Mouse (Mus musculus): Measurements from ENCODE around the gene Ppp1r9a. TPM values are rescaled to one million over a fixed set of nuclear protein-coding genes. Genes with fewer than 3 reads are reported as not detected.
"Not testable (repeated sequence)": the region's sequence is repeated elsewhere in the genome, so short reads cannot be mapped to it uniquely, and the experiment has no call there.

The Ppp1r9a gene
- polyA plus RNA-seq, 1 experiment from 2014 or later, result 40.1 TPM

DNA sequence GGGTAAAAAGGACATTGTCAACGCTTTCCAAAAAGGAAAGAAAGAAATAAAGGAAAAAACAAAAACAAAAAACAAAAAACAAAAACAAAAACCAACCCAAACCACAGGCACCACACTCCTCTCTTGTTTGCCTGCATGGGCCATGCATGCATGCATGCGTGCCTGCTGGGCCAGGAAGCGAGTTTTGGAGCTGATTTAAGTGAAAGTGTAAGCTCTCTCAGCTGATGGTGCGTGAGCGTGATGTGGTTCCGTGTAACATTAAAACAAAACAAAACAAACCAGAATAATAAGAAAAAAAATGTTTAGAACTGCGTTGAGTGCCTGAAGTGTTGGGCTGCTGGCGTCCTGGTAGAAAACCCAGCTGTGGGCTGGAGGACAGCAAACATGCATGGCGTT, 1.3 kb downstream of the Ppp1r9a start:
- Histone ChIP-seq H3K27me3 (replicated peaks; ENCODE audit: control insufficient read depth, insufficient read depth, low read length) (no peaks in the 10 kb centered on the region), H3K9ac (ENCODE audit: low read depth, low read length) (peak overlapping the region; percentile 92), H3K4me3 (ENCODE audit: low read length) (peak overlapping the region; percentile 76), H3K36me3 (ENCODE audit: control insufficient read depth, insufficient read depth, low read length) (no peaks in the 10 kb centered on the region), H3K4me1 (ENCODE audit: control insufficient read depth, insufficient read depth, low read depth, low read length) (peaks cover 15% of the 10 kb centered on the region), H3K27ac (ENCODE audit: low read depth, low read length) (peak overlapping the region; percentile 96), H3K9me3 (ENCODE audit: control insufficient read depth, low read length) (no peaks in the 10 kb centered on the region), H3K4me2 (ENCODE audit: low read length) (peak overlapping the region; percentile 84)
- 0% methylated on average over 9 of the region's 9 CpGs for WGBS
- ATAC-seq, result peak; percentile 43

DNA sequence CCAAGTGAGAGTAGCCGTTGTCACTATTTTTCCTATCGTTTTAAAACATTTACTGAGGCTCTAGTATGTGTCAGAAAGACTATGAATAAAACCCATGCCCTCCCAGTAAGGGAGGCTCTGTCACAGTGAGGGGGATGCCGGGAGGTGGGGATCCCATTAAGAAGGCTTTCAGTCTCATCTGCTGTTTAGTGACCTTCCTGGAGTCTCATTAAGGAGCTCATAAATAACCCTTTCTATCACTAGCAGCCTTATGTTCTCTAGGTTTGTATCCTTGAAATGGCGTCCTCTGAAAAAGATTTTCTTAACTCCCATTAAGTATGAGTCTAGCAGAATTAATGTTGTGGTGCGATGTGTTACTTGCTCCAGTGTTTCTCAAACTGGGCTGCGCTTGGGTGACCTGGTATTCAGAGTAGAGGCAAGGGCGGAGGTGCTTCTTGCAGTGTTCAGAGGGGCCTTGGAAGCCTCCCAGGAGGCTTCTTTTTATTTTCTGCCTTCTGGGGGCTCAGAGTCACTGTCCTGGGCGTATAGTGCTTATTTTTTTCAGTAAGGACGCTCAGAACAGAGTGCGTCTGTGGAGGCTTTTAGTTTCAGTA, 7.4 kb downstream of the Ppp1r9a start:
- ATAC-seq, result 0 out of 2 replicates have a peak, but pooled peaks have one; percentile 32

DNA sequence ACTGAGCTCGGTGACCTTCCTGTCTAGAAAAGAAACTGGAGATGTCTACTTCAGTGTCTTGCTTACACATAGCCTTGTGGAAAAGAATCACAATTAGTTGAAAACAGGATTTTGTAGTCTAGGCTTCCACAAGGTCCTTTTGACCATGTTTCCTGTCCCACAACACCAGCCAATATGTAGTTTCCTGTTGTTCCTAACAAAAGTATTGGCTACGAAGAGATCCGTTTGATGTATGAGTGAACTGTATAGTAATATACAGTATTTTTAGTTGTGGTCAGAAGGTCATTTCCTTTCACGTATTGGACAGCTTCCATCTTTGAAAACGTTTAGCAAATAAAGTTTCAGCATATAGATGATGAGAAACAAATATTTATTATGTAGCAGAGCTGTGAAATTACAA, 15.8 kb downstream of the Ppp1r9a start:
- H3K4me2 ChIP-seq (ENCODE audit: low read length), result no peak overlapping the region
- H3K4me3 ChIP-seq (ENCODE audit: low read length), result no peak overlapping the region
- H3K27me3 ChIP-seq (replicated peaks; ENCODE audit: control insufficient read depth, insufficient read depth, low read length), result no peaks in the 10 kb centered on the region
- 86% methylated on average over 5 of the region's 5 CpGs for WGBS
- H3K4me1 ChIP-seq (ENCODE audit: control insufficient read depth, insufficient read depth, low read depth, low read length), result no peaks in the 10 kb centered on the region
- H3K9ac ChIP-seq (ENCODE audit: low read depth, low read length), result no peak overlapping the region
- no peak overlapping the region for H3K27ac ChIP-seq (ENCODE audit: low read depth, low read length)
- H3K36me3 ChIP-seq (ENCODE audit: control insufficient read depth, insufficient read depth, low read length), result peaks cover 10% of the 10 kb centered on the region
- ATAC-seq, result no peak
- no peaks in the 10 kb centered on the region for H3K9me3 ChIP-seq (ENCODE audit: control insufficient read depth, low read length)

More for the DNA sequence above, 7.4 kb downstream of the Ppp1r9a start:
- H3K9me3 ChIP-seq (ENCODE audit: control insufficient read depth, low read length), result no peaks in the 10 kb centered on the region
- no peak overlapping the region for H3K4me2 ChIP-seq (ENCODE audit: low read length)
- H3K36me3 ChIP-seq (ENCODE audit: control insufficient read depth, insufficient read depth, low read length), result no peaks in the 10 kb centered on the region
- no peak overlapping the region for H3K27ac ChIP-seq (ENCODE audit: low read depth, low read length)
- no peak overlapping the region for H3K4me3 ChIP-seq (ENCODE audit: low read length)
- H3K4me1 ChIP-seq (ENCODE audit: control insufficient read depth, insufficient read depth, low read depth, low read length), result peaks cover 16% of the 10 kb centered on the region
- WGBS, result 33% methylated on average over 10 of the region's 10 CpGs
- H3K9ac ChIP-seq (ENCODE audit: low read depth, low read length), result no peak overlapping the region
- H3K27me3 ChIP-seq (replicated peaks; ENCODE audit: control insufficient read depth, insufficient read depth, low read length), result no peaks in the 10 kb centered on the region

DNA sequence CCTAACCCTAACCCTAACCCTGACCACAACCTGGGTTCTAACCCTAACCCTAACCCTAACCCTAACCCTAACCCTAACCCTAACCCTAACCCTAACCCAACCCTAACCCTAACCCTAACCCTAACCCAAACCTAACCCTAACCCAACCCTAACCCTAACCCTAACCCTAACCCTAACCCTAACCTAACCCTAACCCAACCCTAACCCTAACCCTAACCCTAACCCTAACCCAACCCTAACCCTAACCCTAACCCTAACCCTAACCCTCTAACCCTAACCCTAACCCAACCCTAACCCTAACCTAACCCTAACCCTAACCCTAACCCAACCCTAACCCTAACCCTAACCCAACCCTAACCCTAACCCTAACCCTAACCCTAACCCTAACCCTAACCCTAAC, 21.1 kb downstream of the Ppp1r9a start:
- H3K27ac ChIP-seq (ENCODE audit: low read depth, low read length); H3K36me3 ChIP-seq (ENCODE audit: control insufficient read depth, insufficient read depth, low read length); H3K4me3 ChIP-seq (ENCODE audit: low read length); H3K27me3 ChIP-seq (replicated peaks; ENCODE audit: control insufficient read depth, insufficient read depth, low read length); H3K9me3 ChIP-seq (ENCODE audit: control insufficient read depth, low read length); H3K4me1 ChIP-seq (ENCODE audit: control insufficient read depth, insufficient read depth, low read depth, low read length); H3K4me2 ChIP-seq (ENCODE audit: low read length); H3K9ac ChIP-seq (ENCODE audit: low read depth, low read length): not testable (repeated sequence)
- ATAC-seq, result 0 out of 2 replicates have a peak, but pooled peaks have one; percentile 48

DNA sequence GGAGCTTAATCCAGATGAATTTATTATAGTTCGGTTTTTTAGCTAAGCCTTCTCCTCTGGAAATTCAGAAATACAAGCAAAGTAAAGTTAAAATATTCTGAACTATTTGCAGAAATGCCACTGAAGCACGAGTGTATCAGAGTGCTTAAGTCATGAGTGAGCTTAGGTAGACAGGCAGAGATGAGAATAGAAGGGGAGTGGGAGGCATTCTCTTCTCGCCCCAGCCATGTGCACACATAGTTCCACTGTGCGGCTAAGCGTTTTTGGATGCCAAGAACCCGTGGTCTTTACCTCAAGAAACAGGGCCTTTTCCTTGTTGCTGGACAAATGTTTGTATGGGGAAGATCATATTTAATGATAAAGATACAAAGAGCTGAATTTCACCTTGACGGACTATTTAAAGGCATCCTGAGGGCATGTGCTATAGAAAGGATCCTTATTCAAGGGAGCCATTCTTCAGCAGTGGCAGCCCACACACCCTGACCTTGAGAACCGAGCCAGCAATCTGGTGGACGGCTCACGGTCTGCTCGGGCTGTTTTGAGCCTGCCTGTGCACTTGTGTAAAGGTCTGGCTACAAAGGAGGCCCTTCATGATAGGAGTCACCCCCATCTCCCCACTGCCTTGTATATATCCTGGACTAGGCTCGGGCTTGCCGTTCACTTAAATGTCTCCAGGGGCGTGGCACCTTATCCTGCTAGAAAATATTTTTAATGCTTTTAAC, 23.4 kb downstream of the Ppp1r9a start:
- Histone ChIP-seq H3K27me3 (replicated peaks; ENCODE audit: control insufficient read depth, insufficient read depth, low read length) (no peaks in the 10 kb centered on the region), H3K9me3 (ENCODE audit: control insufficient read depth, low read length) (no peaks in the 10 kb centered on the region), H3K27ac (ENCODE audit: low read depth, low read length) (no peak overlapping the region), H3K4me3 (ENCODE audit: low read length) (no peak overlapping the region), H3K36me3 (ENCODE audit: control insufficient read depth, insufficient read depth, low read length) (no peaks in the 10 kb centered on the region), H3K9ac (ENCODE audit: low read depth, low read length) (no peak overlapping the region), H3K4me1 (ENCODE audit: control insufficient read depth, insufficient read depth, low read depth, low read length) (no peaks in the 10 kb centered on the region), H3K4me2 (ENCODE audit: low read length) (no peak overlapping the region)
- ATAC-seq, result no peak
- 75% methylated on average over 14 of the region's 14 CpGs for WGBS

DNA sequence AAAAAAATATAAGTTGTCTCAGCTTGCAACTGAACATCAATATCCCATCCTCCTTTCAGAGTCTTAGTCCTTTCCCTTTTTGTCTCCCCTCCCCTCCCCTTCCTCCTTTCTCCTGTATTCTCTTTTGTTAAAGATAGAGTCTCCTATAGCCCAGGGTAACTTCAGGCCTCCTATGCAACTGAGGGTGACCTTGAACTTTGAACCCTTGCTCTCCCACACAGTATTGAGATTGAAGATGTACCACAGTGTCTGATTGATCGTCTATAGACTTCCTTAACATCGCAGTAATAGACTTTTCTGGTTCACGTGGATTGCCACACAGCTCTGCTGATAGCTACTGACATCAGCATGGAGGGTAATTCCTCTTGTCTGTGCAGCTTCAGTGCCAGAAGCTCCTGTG, 27.6 kb downstream of the Ppp1r9a start:
- Histone ChIP-seq H3K4me1 (ENCODE audit: control insufficient read depth, insufficient read depth, low read depth, low read length) (no peaks in the 10 kb centered on the region), H3K36me3 (ENCODE audit: control insufficient read depth, insufficient read depth, low read length) (no peaks in the 10 kb centered on the region), H3K27ac (ENCODE audit: low read depth, low read length) (no peak overlapping the region), H3K27me3 (replicated peaks; ENCODE audit: control insufficient read depth, insufficient read depth, low read length) (no peaks in the 10 kb centered on the region), H3K9ac (ENCODE audit: low read depth, low read length) (no peak overlapping the region), H3K4me2 (ENCODE audit: low read length) (no peak overlapping the region), H3K9me3 (ENCODE audit: control insufficient read depth, low read length) (no peaks in the 10 kb centered on the region), H3K4me3 (ENCODE audit: low read length) (no peak overlapping the region)
- 0 out of 2 replicates have a peak, but pooled peaks have one; percentile 41 for ATAC-seq
- WGBS, result 73% methylated on average over 3 of the region's 3 CpGs

DNA sequence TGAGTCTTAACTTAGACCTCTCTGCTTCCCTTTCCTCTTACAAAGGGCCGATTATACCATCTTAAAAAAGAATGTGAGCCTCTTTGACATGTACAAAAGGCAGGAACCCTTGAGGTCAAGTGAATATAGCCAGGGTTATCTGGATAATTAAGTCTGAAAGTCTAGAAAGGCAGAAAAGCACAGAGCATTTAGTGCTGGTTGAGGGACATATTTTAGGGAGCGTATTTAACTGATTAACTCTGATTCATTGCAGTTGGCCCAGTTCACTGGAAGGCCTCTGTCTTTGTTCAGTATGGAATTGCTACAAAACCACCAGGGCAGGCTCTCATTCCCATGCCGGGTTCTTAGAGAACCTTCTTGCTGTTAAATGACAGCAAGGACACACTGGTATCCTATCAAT, 36.2 kb downstream of the Ppp1r9a start:
- Histone ChIP-seq H3K4me2 (ENCODE audit: low read length) (no peak overlapping the region), H3K4me3 (ENCODE audit: low read length) (no peak overlapping the region), H3K27me3 (replicated peaks; ENCODE audit: control insufficient read depth, insufficient read depth, low read length) (no peaks in the 10 kb centered on the region), H3K4me1 (ENCODE audit: control insufficient read depth, insufficient read depth, low read depth, low read length) (no peaks in the 10 kb centered on the region), H3K27ac (ENCODE audit: low read depth, low read length) (no peak overlapping the region), H3K36me3 (ENCODE audit: control insufficient read depth, insufficient read depth, low read length) (no peaks in the 10 kb centered on the region), H3K9me3 (ENCODE audit: control insufficient read depth, low read length) (no peaks in the 10 kb centered on the region), H3K9ac (ENCODE audit: low read depth, low read length) (no peak overlapping the region)
- ATAC-seq, result no peak
- WGBS, result 37% methylated on average over 3 of the region's 3 CpGs

DNA sequence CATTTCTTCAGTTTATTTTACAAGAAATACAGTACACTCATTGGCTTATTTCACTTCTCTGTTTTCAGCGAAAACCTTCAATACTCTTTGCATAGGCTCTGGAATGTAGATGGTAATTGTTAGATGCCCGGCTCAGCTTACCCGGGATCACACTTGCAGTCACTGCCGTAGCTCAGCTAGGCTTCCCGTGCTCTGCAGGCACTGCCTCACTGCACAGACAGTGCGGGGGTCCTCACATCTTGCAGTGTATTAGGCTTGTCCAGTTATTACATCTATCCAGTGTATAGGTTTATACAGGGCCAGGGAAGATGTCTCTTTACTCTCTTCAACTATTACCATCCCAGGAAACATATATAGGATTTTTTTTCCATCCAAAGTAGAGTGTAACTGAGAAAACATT, 37.4 kb downstream of the Ppp1r9a start:
- no peaks in the 10 kb centered on the region for H3K9me3 ChIP-seq (ENCODE audit: control insufficient read depth, low read length)
- H3K4me3 ChIP-seq (ENCODE audit: low read length), result no peak overlapping the region
- no peak overlapping the region for H3K27ac ChIP-seq (ENCODE audit: low read depth, low read length)
- WGBS, result 66% methylated on average over 6 of the region's 6 CpGs
- H3K4me1 ChIP-seq (ENCODE audit: control insufficient read depth, insufficient read depth, low read depth, low read length), result no peaks in the 10 kb centered on the region
- no peak overlapping the region for H3K9ac ChIP-seq (ENCODE audit: low read depth, low read length)
- H3K27me3 ChIP-seq (replicated peaks; ENCODE audit: control insufficient read depth, insufficient read depth, low read length), result no peaks in the 10 kb centered on the region
- no peak overlapping the region for H3K4me2 ChIP-seq (ENCODE audit: low read length)
- no peaks in the 10 kb centered on the region for H3K36me3 ChIP-seq (ENCODE audit: control insufficient read depth, insufficient read depth, low read length)
- ATAC-seq, result no peak

DNA sequence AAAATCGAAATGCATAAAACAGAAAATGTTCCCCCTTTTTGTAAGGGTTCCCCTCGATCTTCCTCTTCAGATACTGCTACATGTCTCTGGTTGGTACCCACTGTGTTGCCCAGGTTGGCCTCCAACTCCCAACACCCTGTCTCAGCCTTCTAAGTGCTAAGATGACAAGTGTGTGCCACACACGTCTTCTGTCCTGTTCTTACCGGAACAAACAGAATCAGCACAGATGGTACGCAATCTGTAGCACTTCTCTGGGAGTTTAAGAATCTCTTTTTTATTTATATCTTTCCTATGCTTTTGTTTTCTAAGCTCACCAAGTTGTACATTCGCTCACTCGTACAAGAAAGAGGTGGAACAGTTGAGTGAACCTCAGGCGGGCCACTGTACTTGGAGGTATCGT, 37.9 kb downstream of the Ppp1r9a start:
- Histone ChIP-seq H3K4me1 (ENCODE audit: control insufficient read depth, insufficient read depth, low read depth, low read length) (no peaks in the 10 kb centered on the region), H3K4me3 (ENCODE audit: low read length) (no peak overlapping the region), H3K9me3 (ENCODE audit: control insufficient read depth, low read length) (no peaks in the 10 kb centered on the region), H3K27ac (ENCODE audit: low read depth, low read length) (no peak overlapping the region), H3K9ac (ENCODE audit: low read depth, low read length) (no peak overlapping the region), H3K27me3 (replicated peaks; ENCODE audit: control insufficient read depth, insufficient read depth, low read length) (no peaks in the 10 kb centered on the region), H3K4me2 (ENCODE audit: low read length) (no peak overlapping the region), H3K36me3 (ENCODE audit: control insufficient read depth, insufficient read depth, low read length) (no peaks in the 10 kb centered on the region)
- WGBS, result 93% methylated on average over 9 of the region's 9 CpGs
- ATAC-seq, result no peak
